Mouse (Mus musculus) bone marrow, adult 2 months (tissue): Measurements from ENCODE around the gene Gm49342.
A peak's percentile ranks its signal among the peaks of the same experiment; 100 is the strongest.

ENCODE experiments used
- CTCF ChIP-seq: fragments of 200-500 bp; IDR thresholded peaks from 2 replicates; pipeline ENCODE4 v1.5.1; 2011; ENCODE audit warnings: low read length, control low read depth; ENCODE audit not compliant: control insufficient read depth, insufficient read depth
- POLR2A ChIP-seq: fragments of 200-500 bp; IDR thresholded peaks from 2 replicates; pipeline ENCODE4 v1.6.1; 2011; ENCODE audit warnings: low read depth, mild to moderate bottlenecking, control low read depth, low read length, borderline replicate concordance; ENCODE audit not compliant: control insufficient read depth

- TF ChIP-seq POLR2A: peak; percentile 100
- TF ChIP-seq CTCF: peak; percentile 47; the same call in 1 of the 2 replicates
These were observed at the start of gene Gm49342 for GRCm38 (mm10) chr14:50943932-50944667.
